Mouse (Mus musculus) left cerebral cortex, postnatal 14 days (tissue): Measurements from ENCODE around the gene Rgma. TPM values are rescaled to one million over a fixed set of nuclear protein-coding genes. Genes with fewer than 3 reads are reported as not detected.

Source experiments
- total RNA-seq, 2 experiments: library from RNA; stranded (reverse); gene quantifications; 2 replicates each; pipeline ENCODE4 v1.2.3; 2021

The Rgma gene
- total RNA-seq, 2 experiments from 2014 or later: 84.6 to 103 TPM

Other genes starting within 250 kb of the Rgma start
- 10 to 100 TPM; 39.0 to 43.9 TPM for gene Chd2, start 166.3 kb downstream of the Rgma start, total RNA-seq